Mouse (Mus musculus): ENCODE measurements around the gene Pakap.

- TF ChIP-seq GATA1 (IDR thresholded peaks at IDR 0.05; ENCODE audit: borderline replicate concordance, low read length) (no peak), FLI1 (IDR thresholded peaks at IDR 0.05; ENCODE audit: low read length) (no peak)
These were observed 183.6 kb downstream of the Pakap start for GRCm38 (mm10) chr4:57751566-57751965.

Data from megakaryocyte, embryonic 14.5 days (primary cell).